Mouse (Mus musculus) stomach, embryonic 16.5 days (tissue): ENCODE results near the gene Olfr1342. TPM values are rescaled to one million over a fixed set of nuclear protein-coding genes. Genes with fewer than 3 reads are reported as not detected.

Source experiments
- ATAC-seq: fragments of 200-750 bp; cut with Nextera tagmentation; 2 replicates; pipeline ENCODE4 v1.8.0; 2017; ENCODE audit warnings: moderate number of reproducible peaks, moderate TSS enrichment; ENCODE audit not compliant: insufficient read depth, low FRiP score
- H3K27ac ChIP-seq: fragments of 300-500 bp; sonication (generic); 2 replicates; pipeline ENCODE4 v1.5.1; 2014; ENCODE audit warnings: low read length
- H3K27me3 ChIP-seq: fragments of 300-500 bp; sonication (generic); 2 replicates; pipeline ENCODE4 v1.6.1; 2014; ENCODE audit warnings: low read length, control low read depth, mixed read lengths; ENCODE audit not compliant: control insufficient read depth, insufficient read depth
- H3K36me3 ChIP-seq: fragments of 300-500 bp; sonication (generic); 2 replicates; pipeline ENCODE4 v1.6.1; 2014; ENCODE audit warnings: low read length; ENCODE audit not compliant: control insufficient read depth, insufficient read depth
- H3K4me1 ChIP-seq: fragments of 300-500 bp; sonication (generic); 2 replicates; pipeline ENCODE4 v1.6.1; 2014; ENCODE audit warnings: low read length, control low read depth, mixed read lengths; ENCODE audit not compliant: control insufficient read depth, insufficient read depth
- H3K4me2 ChIP-seq: fragments of 300-500 bp; sonication (generic); 2 replicates; pipeline ENCODE4 v1.6.1; 2014; ENCODE audit warnings: low read depth, low read length, mixed read lengths
- H3K4me3 ChIP-seq: fragments of 300-500 bp; sonication (generic); replicated peaks from 2 replicates; pipeline ENCODE4 v1.5.1; 2014; ENCODE audit warnings: mild to moderate bottlenecking, low read length
- H3K9ac ChIP-seq: fragments of 300-500 bp; sonication (generic); 2 replicates; pipeline ENCODE4 v1.6.1; 2014; ENCODE audit warnings: low read length
- H3K9me3 ChIP-seq: fragments of 300-500 bp; sonication (generic); replicated peaks from 2 replicates; pipeline ENCODE4 v1.6.1; 2016; ENCODE audit warnings: low read length, control low read depth; ENCODE audit not compliant: control insufficient read depth
- WGBS: fragments of 180-500 bp; shearing (Covaris S2); extraction: QIAGEN DNeasy Blood & Tissue Kit; methylation state at CpG from one replicate; pipeline ENCODE4 v1.1.7; 2014; 5-methylcytosine and 5-hydroxymethylcytosine counted together
- polyA plus RNA-seq: library from polyadenylated mRNA; unstranded; fragments of >200 nt; fragmentation: Nextera tagmentation; extraction: Ambion mirVana; gene quantifications from 2 replicates; pipeline ENCODE4 v1.2.1, GENCODE M21; 2015

Olfr1342 gene
- polyA plus RNA-seq, 1 experiment from 2014 or later, result not detected

DNA sequence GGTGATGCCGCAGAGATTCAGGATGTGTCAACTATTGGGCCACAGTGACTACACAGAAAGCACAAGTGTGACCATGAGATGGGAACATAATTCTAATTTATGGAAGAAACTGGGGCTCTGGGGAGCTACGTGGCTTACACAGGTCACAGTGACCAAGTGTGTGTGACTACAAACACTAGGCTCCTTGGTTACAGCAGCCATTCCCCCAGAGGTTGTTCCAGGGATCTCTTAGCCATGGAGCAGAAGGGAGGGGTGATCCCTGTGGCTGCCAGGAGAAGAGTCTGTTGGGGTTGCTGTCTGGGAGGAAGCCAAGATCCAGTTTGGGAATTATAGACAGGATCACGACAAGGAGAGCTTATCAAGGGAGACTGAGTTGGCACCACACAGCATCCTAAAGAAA is 10.7 kb upstream of the Olfr1342 start, which contains the start of gene Olfr1341:
TSS of gene Olfr1341 (plus strand) at position 301 of the 400 bp plus-strand sequence.
- Histone ChIP-seq H3K27ac (no peak within 1 kb of the TSS), H3K4me3 (no peak within 1 kb of the TSS), H3K27me3 (no peaks in the 10 kb centered on the region), H3K4me1 (no peaks in the 10 kb centered on the region), H3K9ac (no peak within 1 kb of the TSS), H3K4me2 (no peak within 1 kb of the TSS), H3K36me3 (no peaks in the 10 kb centered on the region), H3K9me3 (no peaks in the 10 kb centered on the region)
- 72% methylated on average over 3 of the region's 3 CpGs for WGBS
- ATAC-seq, result no peak

DNA sequence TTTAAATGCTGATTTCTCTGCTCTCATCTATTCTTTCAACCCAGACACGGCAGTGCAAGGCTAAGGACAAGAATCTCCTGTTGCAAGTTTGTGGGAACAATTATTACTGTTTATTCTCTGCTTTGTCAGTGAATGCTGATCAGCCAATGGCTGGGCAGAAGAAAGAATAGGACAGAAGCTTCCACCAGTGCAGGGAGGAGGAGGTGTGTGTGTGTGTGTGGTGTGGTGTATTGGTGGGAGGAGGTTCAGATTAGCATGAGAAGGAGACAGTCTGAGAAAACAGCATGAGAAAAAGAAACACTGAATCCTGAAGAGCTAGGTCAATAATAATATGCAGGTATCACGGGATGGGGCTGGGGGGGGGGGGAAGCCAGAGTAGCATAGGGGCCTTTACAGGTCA is 1.3 kb upstream of the Olfr1342 start:
- Histone ChIP-seq H3K4me3 (no peak overlapping the region), H3K4me1 (no peaks in the 10 kb centered on the region), H3K9ac (no peak overlapping the region), H3K4me2 (no peak overlapping the region), H3K36me3 (no peaks in the 10 kb centered on the region), H3K9me3 (no peaks in the 10 kb centered on the region), H3K27me3 (no peaks in the 10 kb centered on the region), H3K27ac (no peak overlapping the region)
- ATAC-seq, result no peak
- 35% methylated on average over 2 of the region's 2 CpGs for WGBS

DNA sequence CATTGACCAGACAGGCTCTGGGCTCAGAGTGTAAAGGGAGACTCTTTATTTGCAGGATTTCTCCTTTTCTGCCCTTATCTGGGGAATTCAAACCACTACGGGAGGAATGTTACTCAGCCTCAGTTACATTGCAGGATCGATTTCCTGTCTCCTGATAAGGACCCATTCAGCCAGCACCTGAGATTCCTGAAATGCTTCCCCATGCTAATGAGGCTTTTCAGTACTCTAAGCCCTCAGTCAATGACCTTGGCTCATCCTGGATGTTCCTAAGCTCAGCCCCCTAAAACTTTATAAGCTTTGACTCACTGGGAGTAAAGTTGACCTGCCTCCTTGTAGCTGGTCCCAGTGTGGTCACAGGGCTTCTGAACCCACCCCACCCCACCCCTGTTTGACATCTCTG is 5.5 kb downstream of the Olfr1342 start:
- Histone ChIP-seq H3K27ac (no peak overlapping the region), H3K27me3 (no peaks in the 10 kb centered on the region), H3K36me3 (no peaks in the 10 kb centered on the region), H3K9me3 (no peaks in the 10 kb centered on the region), H3K9ac (no peak overlapping the region), H3K4me1 (no peaks in the 10 kb centered on the region), H3K4me3 (no peak overlapping the region), H3K4me2 (no peak overlapping the region)
- 33% methylated on average over 2 of the region's 2 CpGs for WGBS
- no peak for ATAC-seq

DNA sequence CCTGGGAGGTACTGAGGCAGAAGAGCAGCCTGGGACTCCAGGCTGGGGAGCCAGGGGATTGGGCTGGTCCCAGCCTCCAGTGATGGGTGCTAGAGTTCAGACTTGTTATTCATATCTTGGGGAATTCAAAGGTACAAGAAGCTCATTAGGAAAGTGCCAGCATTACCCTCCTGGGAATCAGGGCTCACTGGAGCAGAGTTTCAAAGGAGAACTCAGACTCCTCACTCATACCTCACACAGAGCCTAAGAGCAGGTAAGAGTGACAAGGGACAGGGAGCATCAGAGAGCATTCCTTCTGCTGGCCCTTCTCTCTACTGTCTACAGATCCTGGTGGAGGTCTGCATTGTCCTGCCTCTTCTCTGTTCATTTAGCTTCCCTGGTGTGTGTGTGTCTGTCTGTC is 33.9 kb downstream of the Olfr1342 start, which contains the start of gene Olfr62:
TSS of gene Olfr62 (plus strand) at position 301 of the 400 bp plus-strand sequence.
- no peak within 1 kb of the TSS for H3K9ac ChIP-seq
- H3K36me3 ChIP-seq, result no peaks in the 10 kb centered on the region
- no peaks in the 10 kb centered on the region for H3K9me3 ChIP-seq
- ATAC-seq, result no peak
- no peaks in the 10 kb centered on the region for H3K4me1 ChIP-seq
- no peak within 1 kb of the TSS for H3K4me3 ChIP-seq
- H3K27ac ChIP-seq, result no peak within 1 kb of the TSS
- no peaks in the 10 kb centered on the region for H3K27me3 ChIP-seq
- no peak within 1 kb of the TSS for H3K4me2 ChIP-seq

DNA sequence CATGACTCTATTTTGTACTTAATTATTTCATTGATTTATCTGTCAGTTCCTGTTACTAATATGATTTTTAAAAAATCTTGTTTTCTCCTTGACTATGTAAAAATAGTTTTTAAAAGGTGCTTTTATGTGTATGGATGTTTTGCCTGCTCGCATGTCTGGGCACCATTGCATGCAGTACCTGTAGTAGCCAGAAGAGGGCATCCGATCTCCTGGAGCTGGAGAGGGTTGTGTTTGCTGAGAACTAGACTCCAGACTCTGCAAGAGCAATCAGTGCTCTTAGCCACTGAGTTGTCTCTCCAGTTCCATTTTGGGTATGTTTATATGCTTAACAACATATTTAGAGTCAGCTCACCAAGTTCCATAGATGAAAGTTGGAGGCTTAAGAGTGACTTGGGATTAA is 47.3 kb downstream of the Olfr1342 start:
- H3K4me1 ChIP-seq, result no peaks in the 10 kb centered on the region
- 6% methylated on average over 2 of the region's 2 CpGs for WGBS
- no peak overlapping the region for H3K4me2 ChIP-seq
- H3K4me3 ChIP-seq, result no peak overlapping the region
- no peaks in the 10 kb centered on the region for H3K36me3 ChIP-seq
- no peak for ATAC-seq
- H3K9ac ChIP-seq, result no peak overlapping the region
- no peak overlapping the region for H3K27ac ChIP-seq
- H3K27me3 ChIP-seq, result no peaks in the 10 kb centered on the region
- no peaks in the 10 kb centered on the region for H3K9me3 ChIP-seq

DNA sequence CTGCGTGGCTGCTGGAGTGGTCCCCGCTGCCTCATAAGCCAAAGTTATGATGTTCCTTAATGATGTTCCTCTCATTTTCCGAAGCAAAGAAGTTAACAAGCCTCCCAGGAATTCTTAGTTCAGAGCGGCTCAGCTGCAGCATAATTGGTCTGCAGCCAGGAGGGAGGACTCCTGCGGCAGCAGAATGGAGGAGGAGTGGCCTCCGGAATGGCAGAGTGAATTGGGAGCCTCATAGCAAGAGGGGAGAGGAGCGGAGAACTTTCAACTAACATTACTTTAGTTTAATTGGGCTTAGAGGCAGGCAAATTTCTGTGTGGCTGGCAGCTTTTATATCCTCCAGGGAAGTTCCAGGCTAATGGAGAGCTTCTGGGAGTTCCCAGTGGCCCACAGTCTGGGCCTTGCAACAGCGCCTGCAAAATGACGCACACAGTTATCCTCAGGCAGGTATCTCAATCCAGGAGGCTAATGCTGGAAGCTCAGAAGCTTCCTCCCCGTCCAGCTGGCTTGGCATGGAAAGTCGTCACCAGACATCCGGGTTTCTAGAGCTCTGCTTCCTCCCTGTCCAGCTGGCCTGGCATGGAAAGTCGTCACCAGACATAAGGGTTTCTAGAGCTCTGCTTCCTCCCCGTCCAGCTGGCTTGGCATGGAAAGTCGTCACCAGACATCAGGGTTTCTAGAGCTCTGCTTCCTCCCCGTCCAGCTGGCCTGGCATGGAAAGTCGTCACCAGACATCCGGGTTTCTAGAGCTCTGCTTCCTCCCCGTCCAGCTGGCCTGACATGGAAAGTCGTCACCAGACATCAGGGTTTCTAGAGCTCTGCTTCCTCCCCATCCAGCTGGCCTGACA is 50.0 kb downstream of the Olfr1342 start:
- H3K9me3 ChIP-seq, result no peaks in the 10 kb centered on the region
- no peak overlapping the region for H3K9ac ChIP-seq
- H3K27me3 ChIP-seq, result no peaks in the 10 kb centered on the region
- H3K4me3 ChIP-seq, result no peak overlapping the region
- H3K4me1 ChIP-seq, result no peaks in the 10 kb centered on the region
- H3K36me3 ChIP-seq, result no peaks in the 10 kb centered on the region
- ATAC-seq, result no peak
- WGBS, result 39% methylated on average over 20 of the region's 20 CpGs
- peak overlapping the region; percentile 6; the same call in 1 of the 2 replicates for H3K4me2 ChIP-seq
- H3K27ac ChIP-seq, result no peak overlapping the region

Other genes starting within 250 kb of the Olfr1342 start
- 0.48 and 0.50 TPM in 2 replicates for gene Mpl, start 235.2 kb downstream of the Olfr1342 start, polyA plus RNA-seq
- 25.4 and 27.6 TPM in 2 replicates for gene Tie1, start 202.7 kb downstream of the Olfr1342 start, polyA plus RNA-seq
- 31.8 and 36.6 TPM in 2 replicates for gene 2610528J11Rik, start 165.8 kb downstream of the Olfr1342 start, polyA plus RNA-seq
- 16.7 and 24.0 TPM in 2 replicates for gene Tmem125, start 148.7 kb downstream of the Olfr1342 start, polyA plus RNA-seq
- 0.25 TPM in 2 replicates for gene Cfap57, start 72.0 kb downstream of the Olfr1342 start, polyA plus RNA-seq
- gene Ebna1bp2, start 72.0 kb downstream of the Olfr1342 start, polyA plus RNA-seq, result 117 and 120 TPM in 2 replicates
- gene Olfr62, start 33.8 kb downstream of the Olfr1342 start, polyA plus RNA-seq, result not detected in 2 replicates
- gene Olfr1341, start 10.8 kb upstream of the Olfr1342 start, polyA plus RNA-seq, result not detected in 2 replicates
- gene Olfr1340, start 27.4 kb upstream of the Olfr1342 start, polyA plus RNA-seq, result not detected in 2 replicates
- not detected in 2 replicates for gene Olfr1339, start 39.4 kb upstream of the Olfr1342 start, polyA plus RNA-seq
- gene Olfr1338, start 66.0 kb upstream of the Olfr1342 start, polyA plus RNA-seq, result not detected in 2 replicates
- not detected in 2 replicates for gene Olfr1337, start 89.8 kb upstream of the Olfr1342 start, polyA plus RNA-seq
- not detected in 2 replicates for gene Olfr1335, start 117.2 kb upstream of the Olfr1342 start, polyA plus RNA-seq
- not detected in 2 replicates for gene Olfr1333, start 143.5 kb upstream of the Olfr1342 start, polyA plus RNA-seq
- gene Olfr1331, start 171.9 kb upstream of the Olfr1342 start, polyA plus RNA-seq, result not detected in 2 replicates
- gene Olfr1330, start 195.8 kb upstream of the Olfr1342 start, polyA plus RNA-seq, result not detected in 2 replicates
- not detected in 2 replicates for gene Olfr1329, start 224.7 kb upstream of the Olfr1342 start, polyA plus RNA-seq
- gene Olfr1328, start 245.9 kb upstream of the Olfr1342 start, polyA plus RNA-seq, result not detected in 2 replicates